Mouse (Mus musculus) left cerebral cortex, postnatal 10 days (tissue): ENCODE measurements around the gene Cfl1. TPM values are rescaled to one million over a fixed set of nuclear protein-coding genes. Genes with fewer than 3 reads are reported as not detected.
A peak's percentile ranks its signal among the peaks of the same experiment; 100 is the strongest.

ENCODE experiments used
- DNase-seq, 2 experiments: peaks; one replicate each; pipeline ENCODE4 v3.0.0; 2021 to 2022; ENCODE audit warnings: low spot score in 2 of 2, mixed read lengths in 1 of 2; ENCODE audit errors: extremely low spot score in 1 of 2
- intact Hi-C: fragments of 180-260 bp; cut with DNase I; formaldehyde crosslinking; loops from one replicate; pipeline ENCODE4 v1.15.1; 2025
- total RNA-seq, 2 experiments: library from RNA; stranded (reverse); gene quantifications; 2 replicates each; pipeline ENCODE4 v1.2.3; 2021

Gene Cfl1
- 1,000 to 10,000 TPM; 1,943 to 1,967 TPM for total RNA-seq

DNA sequence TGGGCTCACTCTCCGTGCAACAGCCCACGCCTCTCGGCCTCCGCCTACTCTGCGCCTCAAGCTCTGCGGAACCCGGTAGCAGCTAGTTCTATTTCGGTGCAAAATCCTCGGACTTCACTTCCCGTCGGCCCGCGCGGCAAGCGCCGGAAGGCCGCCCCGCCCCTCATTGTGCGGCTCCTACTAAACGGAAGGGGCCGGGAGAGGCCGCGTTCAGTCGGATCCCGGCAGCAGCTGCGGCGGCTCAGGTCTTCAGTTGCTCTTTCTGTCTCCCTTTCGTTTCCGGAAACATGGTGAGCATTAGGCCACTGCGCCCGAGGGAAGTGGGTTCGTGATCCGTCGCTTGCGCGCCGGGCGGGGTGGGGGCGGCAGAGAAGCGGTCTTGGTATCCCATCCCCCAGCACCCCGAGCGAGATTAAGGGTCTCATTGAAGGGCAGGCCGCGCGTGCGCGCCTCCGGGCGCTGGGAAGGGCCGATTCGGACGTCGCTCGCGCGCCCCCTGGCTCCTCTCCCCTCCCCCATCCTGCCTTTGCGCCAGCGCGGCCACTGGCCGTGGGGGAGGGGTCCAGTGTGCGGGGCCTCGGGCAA is at the start of gene Cfl1:
Cfl1 (plus strand) TSS at position 143 of the 585 bp plus-strand sequence.
- DNase-seq, result peak; percentile 94 to 97
- intact Hi-C loops, result no loop called here

DNA sequence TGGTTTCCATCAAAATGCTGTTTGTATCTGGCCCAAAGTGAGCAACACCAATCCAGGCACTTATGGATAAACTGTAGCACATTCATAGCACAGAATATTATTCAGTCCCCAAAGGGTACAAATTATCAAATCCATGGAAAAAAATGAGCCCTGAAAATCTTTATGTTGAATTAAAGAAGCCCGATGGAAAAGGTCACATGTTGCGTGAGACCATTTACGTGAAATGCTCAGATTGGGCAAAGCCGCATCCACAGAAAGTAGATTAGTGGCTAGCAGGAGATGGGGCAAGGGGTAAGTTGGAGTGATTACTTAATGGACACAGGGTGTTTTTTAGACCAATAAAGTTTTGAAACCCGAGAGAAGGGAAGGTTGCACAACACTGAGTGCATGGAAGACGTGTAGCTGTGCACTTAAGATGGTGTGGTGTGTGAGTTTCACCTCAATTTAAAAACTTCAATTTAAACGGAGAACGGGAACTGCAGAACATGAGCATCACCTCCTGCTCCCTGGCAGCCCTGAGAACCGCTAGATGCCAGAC is 45.8 kb upstream of the Cfl1 start:
- intact Hi-C loops, result no loop called here

DNA sequence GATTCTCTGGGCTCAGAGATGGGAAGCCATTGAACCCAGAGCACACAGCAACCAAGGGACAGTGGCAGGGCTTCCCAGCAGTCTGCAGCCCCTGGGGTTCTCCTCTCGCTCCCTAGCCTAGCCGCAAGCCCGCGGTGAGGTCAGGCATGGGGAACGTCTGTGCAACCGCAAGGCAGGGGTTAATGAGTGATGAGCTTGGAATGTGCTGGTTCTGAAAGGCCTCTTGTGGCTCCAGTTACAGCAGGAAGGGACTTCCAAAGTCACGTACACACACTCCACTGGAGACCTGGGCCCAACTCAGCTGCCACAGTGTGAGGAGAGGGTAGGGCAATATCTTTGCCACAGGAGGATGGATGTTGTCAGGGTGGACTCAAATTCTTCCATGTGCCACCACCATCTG is 45.3 kb upstream of the Cfl1 start:
- intact Hi-C loops, result no loop called here

More for the DNA sequence above, 45.8 kb upstream of the Cfl1 start:
- DNase-seq, result no peak

DNA sequence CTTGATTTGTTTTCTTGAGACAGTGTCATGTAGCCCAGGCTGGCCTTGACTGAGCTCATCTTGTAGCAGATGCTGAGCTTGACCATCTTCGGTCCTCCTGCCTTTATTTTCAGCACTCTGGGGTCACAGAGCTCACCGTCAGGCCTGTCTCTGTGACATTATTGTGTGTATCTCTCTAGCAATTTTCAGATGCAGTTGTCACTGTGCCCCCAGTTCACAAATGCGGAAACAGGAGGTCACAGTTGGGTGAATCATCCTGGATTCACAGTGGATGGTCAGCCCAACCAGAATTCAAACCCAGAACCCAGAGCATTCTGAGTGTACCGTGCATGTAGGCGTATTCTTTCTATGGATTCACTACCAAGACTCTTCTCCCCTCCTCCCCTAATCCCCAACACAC is 44.5 kb upstream of the Cfl1 start:
- DNase-seq, result no peak
- intact Hi-C loops, result no loop called here

More for the DNA sequence above, 45.3 kb upstream of the Cfl1 start:
- DNase-seq, result no peak

DNA sequence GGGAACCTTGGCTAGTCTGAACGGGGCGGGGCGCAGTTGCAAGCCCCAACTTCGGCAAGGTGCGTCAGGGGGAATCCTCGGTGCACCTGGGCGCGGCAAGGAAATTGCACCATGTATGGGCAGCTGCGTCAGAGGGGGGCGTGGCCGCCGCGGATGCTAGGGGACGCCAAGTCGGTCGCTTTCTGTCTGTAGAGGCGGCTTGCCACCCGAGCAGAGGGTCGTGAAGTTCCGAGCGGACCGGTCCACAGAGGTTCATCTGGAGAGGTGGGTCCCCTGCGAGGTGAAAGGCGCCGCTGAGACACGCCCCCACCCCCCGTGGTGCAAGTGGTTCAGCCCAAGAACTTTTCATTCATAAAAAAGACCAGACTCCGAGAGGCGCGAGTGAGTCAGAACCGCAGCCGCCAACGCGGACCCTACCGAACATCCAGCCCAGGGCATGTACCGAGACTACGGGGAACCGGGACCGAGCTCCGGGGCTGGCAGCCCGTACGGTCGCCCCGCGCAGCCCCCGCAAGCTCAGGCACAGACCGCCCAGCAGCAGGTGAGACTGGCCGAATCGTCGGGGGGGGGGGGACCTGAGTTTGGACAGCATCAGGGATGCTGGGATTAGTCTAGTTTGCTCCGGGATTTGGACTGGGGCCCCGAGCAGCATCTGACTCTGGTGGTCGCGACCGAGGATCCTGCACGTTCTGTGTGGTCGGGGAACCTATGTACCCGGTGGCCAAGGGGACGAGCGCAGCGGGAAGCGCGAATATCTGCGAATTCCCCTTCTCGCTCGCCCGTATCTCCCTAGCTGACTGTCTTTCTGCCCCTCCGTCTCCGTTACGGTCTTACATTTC is 42.5 kb upstream of the Cfl1 start, which contains the start of gene Fosl1:
Fosl1 (plus strand) TSS at position 33 of the 839 bp plus-strand sequence.
- intact Hi-C loops, result no loop called here
- DNase-seq, result peak in 1 of 2 experiments; percentile 83

DNA sequence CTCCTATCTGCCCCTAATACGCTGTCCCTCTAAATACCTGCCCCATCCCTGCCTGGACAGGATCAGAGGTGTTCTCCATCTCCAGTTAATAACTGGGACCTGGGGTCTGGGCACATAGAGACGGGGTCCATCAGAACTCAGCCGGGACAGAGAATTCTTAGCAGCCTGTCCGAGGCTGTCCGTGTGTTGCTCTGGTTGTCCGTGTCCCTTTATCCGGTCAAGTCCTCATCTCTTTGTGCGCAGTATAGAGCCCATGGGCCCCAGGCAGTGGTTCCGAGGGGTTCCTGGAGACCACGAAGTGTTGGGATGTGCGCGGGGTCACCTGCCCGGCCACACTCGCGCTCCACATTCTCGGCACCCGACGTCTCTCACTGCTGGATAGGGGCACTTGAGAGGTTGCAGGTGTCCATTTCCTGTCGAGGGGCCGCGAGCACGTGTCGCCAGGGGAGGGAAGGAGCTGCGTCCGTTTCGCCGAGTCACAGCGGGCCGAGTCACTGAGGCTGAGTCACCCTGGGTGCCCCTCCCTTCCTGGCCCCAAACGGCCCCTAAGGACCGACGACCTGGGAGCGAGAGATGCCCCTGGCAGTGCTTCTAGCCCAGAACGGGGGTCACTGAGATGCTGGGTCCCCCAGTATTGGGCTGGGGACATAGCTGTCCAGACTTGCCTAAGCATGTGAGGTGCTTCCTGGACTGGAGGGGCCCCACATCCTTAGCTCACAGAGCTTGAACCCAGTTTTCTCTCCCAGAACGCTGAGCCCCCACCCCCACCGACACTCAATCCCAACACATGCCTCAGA is 41.7 kb upstream of the Cfl1 start:
- intact Hi-C loops, result no loop called here
- peak in 1 of 2 experiments; percentile 48 for DNase-seq

DNA sequence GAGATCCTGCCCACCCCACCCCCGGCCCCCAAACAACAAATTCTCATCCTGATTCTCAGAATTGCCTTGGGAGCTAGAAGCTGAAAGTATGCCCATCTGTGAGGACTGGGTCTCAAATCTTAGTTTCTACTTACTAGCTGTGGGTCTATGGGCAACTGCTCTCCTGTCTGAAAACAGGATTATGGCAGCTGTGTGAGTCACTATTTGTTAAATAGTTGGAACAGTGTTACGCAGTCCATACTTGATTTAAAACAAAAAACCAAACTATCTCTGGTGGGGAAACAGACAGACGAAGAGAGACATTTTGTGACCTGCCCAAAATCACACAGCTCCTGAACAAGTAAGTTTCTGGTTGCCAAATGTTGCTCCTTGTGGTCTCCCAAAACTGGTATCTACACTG is 40.6 kb upstream of the Cfl1 start:
- intact Hi-C loops, result no loop called here
- no peak for DNase-seq

DNA sequence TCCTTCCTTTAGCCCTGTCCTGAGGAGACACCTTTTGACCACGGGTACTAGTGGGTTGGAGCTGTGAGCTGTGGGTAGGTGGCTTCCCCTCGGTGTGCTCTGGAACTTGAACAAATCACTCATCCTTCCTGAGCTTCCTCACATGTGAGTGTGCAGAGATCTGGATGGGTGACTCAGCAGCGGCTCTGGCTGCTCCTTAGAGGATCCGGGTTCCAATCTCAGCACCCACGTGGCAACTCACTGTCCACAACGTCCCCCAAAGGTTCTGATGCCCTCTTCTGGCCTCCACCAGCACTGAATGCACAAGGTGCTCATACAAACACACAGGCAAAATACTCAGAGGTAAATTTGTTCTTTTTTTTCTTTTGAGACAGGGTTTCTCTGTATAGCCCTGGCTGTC is 38.5 kb upstream of the Cfl1 start:
- no peak for DNase-seq
- intact Hi-C loops, result no loop called here

DNA sequence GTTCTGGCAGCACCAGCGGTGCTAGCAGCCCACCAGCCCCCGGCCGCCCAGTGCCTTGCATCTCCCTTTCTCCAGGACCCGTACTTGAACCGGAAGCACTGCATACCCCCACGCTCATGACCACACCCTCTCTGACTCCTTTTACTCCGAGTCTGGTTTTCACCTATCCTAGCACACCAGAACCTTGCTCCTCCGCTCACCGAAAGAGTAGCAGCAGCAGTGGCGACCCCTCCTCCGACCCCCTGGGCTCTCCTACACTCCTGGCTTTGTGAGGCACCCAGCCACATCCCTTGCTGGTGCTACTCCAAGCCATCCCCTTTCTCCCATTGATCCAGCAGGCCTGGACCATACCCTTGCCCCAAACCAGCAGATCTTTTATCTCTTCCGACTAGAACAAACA is 35.2 kb upstream of the Cfl1 start:
- intact Hi-C loops, result no loop called here
- DNase-seq, result peak in 1 of 2 experiments; percentile 41

DNA sequence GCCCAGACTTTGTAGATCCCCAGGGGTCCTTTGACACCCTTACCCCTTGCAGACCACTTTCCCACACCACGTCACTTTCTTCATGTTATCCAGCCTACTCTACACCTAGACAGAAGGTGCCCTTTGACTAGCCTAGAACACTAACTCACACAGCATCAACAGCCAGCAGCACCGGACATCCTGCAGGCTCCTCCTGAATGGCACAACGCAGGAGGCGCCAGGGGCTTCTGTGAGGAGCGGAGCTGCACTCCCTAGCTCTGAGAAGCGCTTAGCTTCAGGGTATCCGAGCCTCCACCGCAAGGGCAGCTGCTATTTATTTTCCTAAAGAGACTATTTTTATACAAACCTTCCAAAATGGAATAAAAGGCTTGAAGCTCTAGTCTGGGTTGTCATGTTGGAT is 34.7 kb upstream of the Cfl1 start:
- intact Hi-C loops, result no loop called here
- peak in 1 of 2 experiments; percentile 55 for DNase-seq

DNA sequence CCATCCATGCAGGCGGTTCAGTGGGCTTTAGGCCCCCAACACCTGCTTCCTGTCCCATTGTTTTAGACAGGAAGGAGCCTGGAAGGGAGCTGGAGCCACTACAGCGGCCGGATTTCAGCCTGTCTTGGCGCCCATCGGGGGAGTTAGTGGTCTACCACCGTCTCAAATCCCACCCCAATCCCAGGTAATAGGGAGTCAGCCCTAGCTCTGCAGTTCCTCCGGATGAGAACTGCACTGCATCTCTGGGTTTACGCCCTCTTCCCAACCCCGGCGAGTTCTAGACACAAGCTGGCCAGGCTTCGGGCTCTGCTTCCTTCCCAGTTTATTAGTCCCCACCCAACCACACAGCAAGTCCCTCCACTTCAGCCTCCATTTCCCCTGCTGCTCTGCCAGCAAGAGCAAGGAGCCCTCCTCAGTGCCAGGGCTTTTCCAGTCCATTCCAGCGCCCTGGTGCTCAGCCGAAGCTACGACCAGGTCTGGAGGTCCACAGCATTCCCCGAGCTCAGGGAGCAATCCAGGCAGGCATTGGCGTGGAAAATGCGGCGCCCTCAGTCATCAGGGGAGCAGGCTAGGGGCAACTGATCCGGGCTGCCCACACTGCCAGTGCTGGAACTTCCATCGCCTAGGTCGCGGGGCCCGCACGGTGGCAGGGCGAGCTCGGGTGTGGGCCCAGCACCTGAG is 33.9 kb upstream of the Cfl1 start:
- intact Hi-C loops, result no loop called here
- peak in 1 of 2 experiments; percentile 74 for DNase-seq

DNA sequence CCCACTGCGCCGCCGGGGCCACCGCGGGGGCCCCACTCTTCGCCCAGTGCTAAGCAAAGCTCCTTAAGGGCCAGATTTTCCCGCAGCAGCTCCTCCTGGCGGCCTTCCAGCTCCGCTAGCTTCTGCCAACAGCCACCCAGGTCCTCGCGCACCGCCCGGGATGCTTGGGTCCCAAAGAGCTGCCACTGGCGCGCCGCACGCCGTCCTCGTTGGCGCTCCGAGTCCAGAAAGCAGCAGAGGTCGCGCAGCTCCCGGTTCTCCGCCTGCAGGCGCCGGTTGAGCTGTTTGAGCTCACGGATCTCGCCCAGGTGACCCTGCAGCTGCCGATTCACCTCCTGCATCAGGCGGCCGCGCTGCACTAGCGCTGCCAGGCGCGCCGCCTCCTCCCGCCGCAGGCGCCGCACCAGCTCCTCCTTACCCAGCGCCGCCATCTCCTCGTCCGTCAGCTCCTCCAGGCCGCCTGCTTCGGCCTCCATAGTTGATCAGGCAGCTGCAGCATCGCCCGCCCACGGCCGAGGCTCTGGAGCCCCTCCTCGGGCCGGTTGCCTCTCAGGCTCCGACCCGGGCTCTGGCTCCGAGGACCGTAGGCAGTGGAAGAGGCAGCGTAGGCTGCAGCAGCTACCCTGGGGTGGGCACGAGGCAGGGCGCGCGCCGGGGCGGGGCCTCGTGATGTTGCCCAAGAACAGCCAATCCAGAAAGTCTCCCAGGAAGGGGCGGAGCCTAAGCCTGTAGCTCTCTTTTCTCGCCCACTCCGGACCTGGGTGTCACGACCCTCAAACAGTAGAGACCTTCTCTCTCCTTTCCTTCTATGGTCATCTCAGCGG is 33.1 kb upstream of the Cfl1 start:
- peak; percentile 93 to 99 for DNase-seq
- intact Hi-C loops, result no loop called here

DNA sequence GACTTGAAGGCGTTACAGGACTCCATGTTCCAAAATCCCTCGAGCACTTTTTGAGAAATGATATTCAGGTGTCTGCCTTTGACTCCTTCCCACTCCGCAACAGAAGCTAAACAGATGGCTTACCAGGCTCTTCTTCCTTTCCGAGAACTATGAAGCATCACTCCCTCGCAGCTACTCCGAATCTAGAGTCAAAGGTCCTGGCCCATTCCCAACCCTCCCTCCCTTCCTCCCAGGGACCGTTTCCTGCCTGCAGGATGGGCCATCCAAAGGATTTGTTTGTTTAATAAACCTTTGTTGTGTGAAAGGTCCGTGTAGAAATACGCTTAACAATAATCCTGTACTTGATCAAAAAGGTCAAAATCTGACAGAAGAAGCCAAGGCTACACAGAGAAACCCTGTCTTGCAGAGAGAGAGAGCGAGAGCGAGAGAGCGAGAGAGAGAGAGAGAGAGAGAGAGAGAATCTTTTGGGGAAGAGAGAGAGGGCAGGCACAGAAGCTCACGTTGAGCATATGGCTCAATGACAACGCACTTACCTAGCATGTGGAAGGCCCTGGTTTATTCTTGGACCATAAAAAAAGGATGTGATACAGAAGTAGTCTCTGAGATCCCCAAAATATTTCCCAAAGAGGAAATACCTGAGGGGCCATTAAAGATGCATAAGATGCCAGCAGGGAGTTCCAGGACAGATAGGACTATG is 32.4 kb upstream of the Cfl1 start, which contains the start of gene Ccdc85b:
Ccdc85b (minus strand) TSS at position 149 of the 697 bp plus-strand sequence.
- intact Hi-C loops, result no loop called here
- DNase-seq, result peak in 1 of 2 experiments; percentile 58

DNA sequence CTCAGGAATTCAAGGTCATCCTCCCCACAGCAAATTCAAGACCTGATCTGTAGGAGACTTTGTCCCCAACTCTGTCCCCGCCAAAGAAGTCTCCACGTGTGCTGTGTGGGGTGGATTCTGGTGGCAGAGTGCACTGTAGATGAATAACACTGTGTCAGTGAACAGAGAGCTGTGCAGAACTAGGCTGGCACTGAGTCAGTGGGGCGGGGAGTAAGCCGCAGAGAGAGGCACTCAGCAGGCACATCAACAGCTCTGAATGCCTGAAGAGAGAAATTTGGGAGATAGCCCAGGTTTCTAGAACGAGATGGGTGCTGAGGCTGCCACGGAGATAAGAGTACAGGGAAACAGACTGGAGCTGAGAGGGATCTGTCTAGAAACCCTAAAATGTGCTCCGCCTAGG is 31.2 kb upstream of the Cfl1 start:
- DNase-seq, result peak in 1 of 2 experiments; percentile 56

DNA sequence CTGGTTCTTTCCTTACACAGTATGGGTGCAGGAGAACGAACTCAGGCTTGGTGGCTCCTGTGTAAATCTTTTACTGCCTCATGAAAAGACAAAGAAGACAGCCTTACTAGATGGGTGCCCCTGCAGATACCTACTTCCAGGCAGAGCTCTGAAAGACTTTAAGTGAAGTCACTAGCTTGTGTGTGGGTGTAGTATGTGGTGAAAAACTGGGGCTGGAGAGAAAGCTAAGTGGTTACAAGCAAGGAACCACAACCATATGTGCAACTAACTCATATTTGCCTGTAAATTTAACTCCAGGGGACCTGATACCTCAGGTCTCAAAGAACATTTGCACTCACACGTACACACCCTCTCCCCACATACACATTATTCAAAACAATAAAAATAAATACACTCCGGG is 30.4 kb upstream of the Cfl1 start:
- intact Hi-C loops, result no loop called here
- DNase-seq, result no peak

More for the DNA sequence above, 31.2 kb upstream of the Cfl1 start:
- intact Hi-C loops, result no loop called here

DNA sequence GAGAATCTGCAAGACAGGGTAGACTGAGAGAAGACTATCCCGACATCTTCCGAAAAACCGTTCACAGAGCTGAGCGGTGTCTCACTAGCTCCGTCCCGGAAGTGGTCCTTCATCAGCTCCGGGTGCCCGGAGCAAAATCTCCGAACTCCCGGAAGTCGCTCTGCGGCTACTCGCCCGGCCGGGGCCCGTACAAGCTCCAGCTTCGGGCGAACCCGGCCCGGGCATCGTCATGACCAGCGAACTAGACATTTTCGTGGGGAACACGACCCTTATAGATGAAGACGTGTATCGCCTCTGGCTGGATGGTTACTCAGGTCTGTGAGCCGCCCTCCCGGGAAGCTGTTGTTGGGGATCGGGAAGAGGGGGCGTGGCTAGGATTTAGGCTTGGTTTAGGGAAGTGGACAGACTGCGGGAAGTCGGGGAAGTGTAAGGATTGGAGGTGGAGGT is 29.8 kb upstream of the Cfl1 start, which contains the start of gene Fibp:
Fibp (plus strand) TSS at position 151 of the 447 bp plus-strand sequence.
- peak; percentile 88 to 92 for DNase-seq
- intact Hi-C loops, result no loop called here

DNA sequence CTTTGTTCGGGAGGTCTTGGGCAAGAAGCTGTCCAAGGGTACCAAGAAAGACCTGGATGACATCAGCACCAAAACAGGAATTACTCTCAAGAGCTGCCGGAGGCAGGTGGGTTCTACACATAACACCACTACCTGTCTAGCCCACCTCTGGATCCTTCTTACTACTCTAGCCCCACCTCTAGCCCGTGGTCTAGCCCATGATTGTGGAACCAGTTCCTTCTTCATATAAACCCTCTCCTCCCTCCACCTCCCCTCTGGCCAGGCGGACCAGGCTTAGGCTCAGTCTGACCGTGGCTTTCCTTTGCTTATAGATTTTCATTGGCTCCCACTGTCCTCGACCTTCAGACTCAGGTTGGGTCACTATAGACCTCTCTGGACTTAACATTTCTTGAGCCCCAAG is 28.8 kb upstream of the Cfl1 start:
- no peak for DNase-seq
- intact Hi-C loops, result no loop called here
